Mouse (Mus musculus) heart, postnatal 0 days (tissue): ENCODE measurements around the gene Josd2. TPM values are rescaled to one million over a fixed set of nuclear protein-coding genes. Genes with fewer than 3 reads are reported as not detected.

Experiments
- ATAC-seq: fragments of 200-750 bp; cut with Nextera tagmentation; 2 replicates; pipeline ENCODE4 v1.8.0; 2017; ENCODE audit warnings: low read depth, moderate number of reproducible peaks, moderate library complexity; ENCODE audit not compliant: insufficient read depth
- DNase-seq: peaks from one replicate; pipeline ENCODE4 v3.0.0-alpha.2; 2016; ENCODE audit warnings: low spot score
- H3K27ac ChIP-seq: fragments of 300-500 bp; sonication (generic); 2 replicates; pipeline ENCODE4 v1.5.1; 2014; ENCODE audit warnings: low read depth, mild to moderate bottlenecking
- H3K27me3 ChIP-seq: fragments of 300-500 bp; sonication (generic); 2 replicates; pipeline ENCODE4 v1.6.1; 2014; ENCODE audit warnings: low read length, mixed read lengths; ENCODE audit not compliant: control insufficient read depth, insufficient read depth
- H3K36me3 ChIP-seq: fragments of 300-500 bp; sonication (generic); replicated peaks from 2 replicates; pipeline ENCODE4 v1.6.1; 2014; ENCODE audit warnings: low read length, mixed read lengths; ENCODE audit not compliant: control insufficient read depth, insufficient read depth
- H3K4me1 ChIP-seq: fragments of 300-500 bp; sonication (generic); 2 replicates; pipeline ENCODE4 v1.6.1; 2014; ENCODE audit warnings: antibody characterized with exemption; ENCODE audit not compliant: control insufficient read depth, insufficient read depth
- H3K4me2 ChIP-seq: fragments of 300-500 bp; sonication (generic); 2 replicates; pipeline ENCODE4 v1.6.1; 2014; ENCODE audit warnings: low read depth, mild to moderate bottlenecking, low read length, moderate library complexity
- H3K4me3 ChIP-seq: fragments of 300-500 bp; sonication (generic); 2 replicates; pipeline ENCODE4 v1.5.1; 2014; ENCODE audit warnings: low read depth, low read length
- H3K9ac ChIP-seq: fragments of 300-500 bp; sonication (generic); replicated peaks from 2 replicates; pipeline ENCODE4 v1.6.1; 2014; ENCODE audit warnings: low read depth, low read length, mixed read lengths
- H3K9me3 ChIP-seq: fragments of 300-500 bp; sonication (generic); replicated peaks from 2 replicates; pipeline ENCODE4 v1.6.1; 2016; ENCODE audit warnings: low read length; ENCODE audit not compliant: control insufficient read depth
- CTCF ChIP-seq: IDR thresholded peaks from 2 replicates; pipeline ENCODE4 v1.5.1; 2016; ENCODE audit warnings: antibody characterized with exemption, control low read depth, low read depth
- EP300 ChIP-seq: IDR thresholded peaks from 2 replicates; pipeline ENCODE4 v1.6.1; 2016; ENCODE audit warnings: antibody characterized with exemption, low read depth
- WGBS: fragments of 180-500 bp; shearing (Covaris S2); extraction: QIAGEN DNeasy Blood & Tissue Kit; methylation state at CpG from one replicate; pipeline ENCODE4 v1.1.7; 2014; 5-methylcytosine and 5-hydroxymethylcytosine counted together
- polyA plus RNA-seq: library from polyadenylated mRNA; unstranded; fragments of >200 nt; fragmentation: Nextera tagmentation; extraction: Ambion mirVana; gene quantifications from 2 replicates; pipeline ENCODE4 v1.2.1, GENCODE M21; 2015
- total RNA-seq: library from RNA; depleted of rRNA; stranded (reverse); fragments of >200 nt; gene quantifications from 2 replicates; pipeline ENCODE4 v1.2.3, GENCODE M21; 2014; ENCODE audit warnings: low replicate concordance

Josd2 gene
- total and polyA plus RNA-seq, 2 experiments from 2014 or later, result 91.2 to 123 TPM

- Histone ChIP-seq H3K4me3 (no peak overlapping the region), H3K9ac (no peak overlapping the region), H3K27ac (no peak overlapping the region), H3K4me1 (no peaks in the 10 kb centered on the region), H3K36me3 (no peaks in the 10 kb centered on the region), H3K27me3 (peaks cover 16% of the 10 kb centered on the region; the same call in 1 of the 2 replicates), H3K9me3 (no peaks in the 10 kb centered on the region), H3K4me2 (no peak overlapping the region)
- 50% methylated on average over 1 of the region's 1 CpGs for WGBS
- DNase-seq (no peak), ATAC-seq (no peak)
- TF ChIP-seq EP300, result no peak
- no peak for TF ChIP-seq CTCF
These were observed 30.6 kb upstream of the Josd2 start for GRCm38 (mm10) chr7:44437188-44437587.

GRCm38 (mm10) chr7:44437933-44438332 lies 29.8 kb upstream of the Josd2 start:
- Histone ChIP-seq H3K27ac (no peak overlapping the region), H3K9ac (no peak overlapping the region), H3K4me2 (no peak overlapping the region), H3K9me3 (no peaks in the 10 kb centered on the region), H3K4me1 (no peaks in the 10 kb centered on the region), H3K27me3 (peaks cover 12% of the 10 kb centered on the region; the same call in 1 of the 2 replicates), H3K4me3 (no peak overlapping the region), H3K36me3 (no peaks in the 10 kb centered on the region)
- no peak for DNase-seq
- no peak for TF ChIP-seq CTCF
- TF ChIP-seq EP300, result no peak
- ATAC-seq, result no peak
- WGBS, result 70% methylated on average over 8 of the region's 8 CpGs

- H3K27me3 ChIP-seq, result peaks cover 18% of the 10 kb centered on the region
- no peak overlapping the region for H3K4me3 ChIP-seq
- no peak overlapping the region for H3K9ac ChIP-seq
- no peak overlapping the region for H3K4me2 ChIP-seq
- DNase-seq (no peak), ATAC-seq (no peak)
- WGBS, result 65% methylated on average over 2 of the region's 2 CpGs
- TF ChIP-seq EP300 (no peak), CTCF (no peak)
- no peaks in the 10 kb centered on the region for H3K36me3 ChIP-seq
- H3K4me1 ChIP-seq, result peaks cover 12% of the 10 kb centered on the region
- no peaks in the 10 kb centered on the region for H3K9me3 ChIP-seq
- no peak overlapping the region for H3K27ac ChIP-seq
These were observed 28.1 kb upstream of the Josd2 start for GRCm38 (mm10) chr7:44439696-44440095.

DNA sequence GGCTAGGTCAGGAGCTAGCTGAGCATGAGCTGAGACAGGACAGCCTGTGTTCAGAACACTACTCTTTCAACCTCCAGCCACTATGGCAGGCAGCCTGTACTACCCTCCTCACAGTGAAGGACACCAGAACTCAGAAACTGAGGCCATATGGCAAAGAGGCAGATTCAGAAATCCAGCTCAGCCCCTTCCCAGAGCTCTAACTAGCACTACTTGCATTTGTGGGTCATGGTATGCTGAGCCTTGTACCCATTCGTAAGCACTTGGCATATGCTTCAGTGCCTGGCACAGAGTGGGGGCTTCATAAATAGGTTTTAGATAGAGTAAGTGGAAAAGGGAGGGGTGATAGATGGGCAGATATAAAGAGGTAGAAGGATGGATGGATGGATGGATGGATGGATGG lies 27.3 kb upstream of the Josd2 start:
- DNase-seq (no peak), ATAC-seq (no peak)
- Histone ChIP-seq H3K9me3 (no peaks in the 10 kb centered on the region), H3K27ac (no peak overlapping the region), H3K4me1 (peaks cover 14% of the 10 kb centered on the region), H3K27me3 (peaks cover 21% of the 10 kb centered on the region), H3K4me3 (no peak overlapping the region), H3K9ac (no peak overlapping the region), H3K4me2 (no peak overlapping the region), H3K36me3 (no peaks in the 10 kb centered on the region)
- TF ChIP-seq EP300 (no peak), CTCF (no peak)
- WGBS, result 77% methylated on average over 1 of the region's 1 CpGs

GRCm38 (mm10) chr7:44441180-44441579 lies 26.6 kb upstream of the Josd2 start:
- Histone ChIP-seq H3K9me3 (no peaks in the 10 kb centered on the region), H3K4me2 (no peak overlapping the region), H3K36me3 (no peaks in the 10 kb centered on the region), H3K4me3 (no peak overlapping the region), H3K9ac (no peak overlapping the region), H3K27ac (no peak overlapping the region), H3K4me1 (peaks cover 14% of the 10 kb centered on the region), H3K27me3 (peaks cover 21% of the 10 kb centered on the region)
- DNase-seq (no peak), ATAC-seq (no peak)
- no peak for TF ChIP-seq CTCF
- TF ChIP-seq EP300, result no peak
- 27% methylated on average over 1 of the region's 1 CpGs for WGBS

DNA sequence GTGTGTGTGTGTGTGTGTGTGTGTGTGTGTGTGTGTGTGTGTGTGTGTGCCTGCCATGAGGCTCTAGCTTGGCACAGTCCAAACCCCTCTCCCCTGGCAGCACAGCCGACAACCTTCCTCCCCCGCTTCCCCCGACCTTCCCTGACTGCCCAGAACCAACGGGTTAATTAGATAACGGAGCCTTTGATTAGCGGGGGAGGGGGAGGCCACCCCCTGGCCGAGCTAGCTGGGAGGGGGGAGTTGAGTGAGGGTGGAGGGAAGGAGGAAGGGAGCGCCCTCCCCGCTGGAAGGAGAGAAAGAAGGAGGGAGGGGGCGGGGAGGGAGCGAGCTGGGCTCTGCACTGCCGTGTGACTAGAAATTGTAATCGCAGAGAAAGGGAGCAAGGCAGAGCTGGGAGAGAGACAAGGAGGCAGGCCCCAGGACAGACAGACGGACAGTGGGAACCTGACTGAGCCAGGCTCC lies 26.1 kb upstream of the Josd2 start:
- ATAC-seq (peak; percentile 58), DNase-seq (peak; percentile 26)
- H3K4me1 ChIP-seq, result peaks cover 14% of the 10 kb centered on the region
- H3K4me3 ChIP-seq, result peak overlapping the region; percentile 57
- H3K27ac ChIP-seq, result peak overlapping the region; percentile 84
- no peaks in the 10 kb centered on the region for H3K36me3 ChIP-seq
- peak overlapping the region; percentile 61 for H3K9ac ChIP-seq
- H3K4me2 ChIP-seq, result peak overlapping the region; percentile 86
- TF ChIP-seq CTCF (no peak), EP300 (no peak)
- H3K9me3 ChIP-seq, result no peaks in the 10 kb centered on the region
- peaks cover 21% of the 10 kb centered on the region for H3K27me3 ChIP-seq
- WGBS, result 0% methylated on average over 14 of the region's 14 CpGs
